7 mouse cellular contexts compared by ENCODE assay signal in the genomic region with DNA sequence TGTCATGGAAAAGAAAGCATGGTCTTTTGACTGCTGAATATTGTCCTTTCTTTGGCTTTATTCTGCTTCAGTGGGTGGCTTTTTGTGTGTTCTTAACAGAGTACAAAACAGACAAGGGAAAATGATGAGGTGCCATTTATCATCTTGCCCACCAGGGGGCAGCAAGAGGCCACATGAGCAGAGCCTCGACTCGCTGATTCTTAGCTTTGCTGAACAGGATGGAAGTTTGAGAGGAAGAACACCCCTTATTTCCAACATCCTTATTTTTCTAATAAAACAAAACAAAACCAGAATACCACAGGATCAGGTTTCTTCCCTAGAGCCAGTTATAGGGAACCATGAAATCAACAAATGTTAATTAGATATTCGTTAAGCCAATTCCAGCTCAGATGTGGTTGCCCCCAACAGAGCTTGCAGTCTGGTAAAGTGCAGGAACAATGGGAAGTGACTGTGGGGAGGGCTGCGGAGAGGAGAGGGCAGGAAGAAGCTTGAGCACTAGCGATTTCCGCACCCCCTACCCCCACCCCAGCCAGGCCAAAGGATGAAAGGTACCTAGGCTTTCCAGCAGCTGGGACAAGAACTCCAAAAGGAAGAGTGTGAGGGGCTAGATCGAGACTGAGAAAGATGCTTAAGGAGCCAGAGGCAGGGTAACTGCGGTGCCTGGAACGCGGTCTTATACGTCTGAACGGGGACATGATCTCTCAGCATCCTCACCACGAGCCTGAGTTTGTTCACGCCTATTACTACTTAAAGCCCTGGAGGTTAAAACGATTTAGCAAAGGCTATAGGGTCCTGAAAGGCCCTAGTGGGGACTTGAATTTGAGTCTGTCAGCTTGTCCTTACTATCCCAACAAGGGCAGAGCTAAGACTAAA. TPM values are rescaled to one million over a fixed set of nuclear protein-coding genes. Genes with fewer than 3 reads are reported as not detected.
DNase-seq lines count a peak whose midpoint lies in the region; ATAC-seq and TF ChIP-seq lines count a peak whose summit lies in the region.

No protein-coding gene starts in this region.

- 3% methylated on average over 15 of the region's 15 CpGs for WGBS in hindbrain, postnatal 0 days
- 7% methylated on average over 15 of the region's 15 CpGs for WGBS in small intestine, adult 2 months

- H3K4me2 ChIP-seq in hindbrain, postnatal 0 days (ENCODE audit: low read depth, low read length): peak overlapping the region; percentile 24; the same call in 1 of the 2 replicates

- DNase-seq in R1 (ENCODE audit: low read depth, low spot score): peak; percentile 74
- DNase-seq in cerebellum, adult 18-20 months: peak; percentile 62 to 79
- peak; percentile 77 for DNase-seq in forelimb bud, embryonic 11.5 days (ENCODE audit: low read depth, low spot score)
- peak; percentile 85 for DNase-seq in hindbrain, postnatal 0 days (ENCODE audit: low spot score)
- DNase-seq in left cerebral cortex, adult 11 months (ENCODE audit: low spot score): peak; percentile 48
- peak; percentile 80 for DNase-seq in mesoderm, embryonic 11.5 days (ENCODE audit: low read depth, low spot score)

- no peaks in the 10 kb centered on the region for H3K27me3 ChIP-seq in hindbrain, postnatal 0 days (ENCODE audit: insufficient read depth, low read length)
- H3K27me3 ChIP-seq in small intestine, adult 2 months (ENCODE audit: control insufficient read depth, insufficient read depth, low read length): no peaks in the 10 kb centered on the region

- no peaks in the 10 kb centered on the region for H3K9me3 ChIP-seq in hindbrain, postnatal 0 days (ENCODE audit: low read length)

- 0 out of 2 replicates have a peak, but pooled peaks cover 4% of the 10 kb centered on the region for H3K4me1 ChIP-seq in hindbrain, postnatal 0 days (ENCODE audit: insufficient read depth, low read length)
- no peaks in the 10 kb centered on the region for H3K4me1 ChIP-seq in small intestine, adult 2 months (ENCODE audit: control insufficient read depth, insufficient read depth, insufficient read length, low read length)

- H3K36me3 ChIP-seq in hindbrain, postnatal 0 days (ENCODE audit: insufficient read depth, low read length): no peaks in the 10 kb centered on the region
- no peaks in the 10 kb centered on the region for H3K36me3 ChIP-seq in small intestine, adult 2 months (ENCODE audit: control insufficient read depth, insufficient read depth, low read length)

- H3K4me3 ChIP-seq in hindbrain, postnatal 0 days (ENCODE audit: low read length): no peak overlapping the region
- H3K4me3 ChIP-seq in small intestine, adult 2 months (ENCODE audit: low read depth, low read length): no peak overlapping the region

- H3K27ac ChIP-seq in hindbrain, postnatal 0 days: no peak overlapping the region
- no peak overlapping the region for H3K27ac ChIP-seq in small intestine, adult 2 months (ENCODE audit: insufficient read depth, low read depth, low read length)

- ATAC-seq in hindbrain, postnatal 0 days: peak; percentile 73

- TF ChIP-seq CTCF in hindbrain, postnatal 0 days (IDR thresholded peaks at IDR 0.05; ENCODE audit: low read depth): peak; percentile 94
- peak; percentile 86; the same call in 1 of the 2 replicates for TF ChIP-seq CTCF in small intestine, adult 2 months (IDR thresholded peaks at IDR 0.05; ENCODE audit: extremely low read depth, insufficient read length, insufficient replicate concordance, low read depth, low read length)

- TF ChIP-seq POLR2A in small intestine, adult 2 months (IDR thresholded peaks at IDR 0.05; ENCODE audit: low read depth, low read length): no peak

- no peak overlapping the region for H3K9ac ChIP-seq in hindbrain, postnatal 0 days (replicated peaks; ENCODE audit: low read length)

RNA-seq across cellular contexts. Expression of gene Syt13, which starts 31.6 kb away (rescaled TPM):
- total RNA-seq in hindbrain, postnatal 0 days (2014; rRNA removed): 145 and 146 TPM in 2 replicates
- polyA plus RNA-seq in hindbrain, postnatal 0 days (2015; fragmentation: Nextera tagmentation; extraction: Ambion mirVana): 61.5 and 70.8 TPM in 2 replicates
- polyA plus RNA-seq in small intestine, adult 2 months (2012; rRNA removed): 2.1 and 3.7 TPM in 2 replicates

Comparison
In these comparisons a context has a peak if more than half of its experiments do, and no peak if none do; other contexts are left out.
1. RNA of gene Syt13, which starts 31.6 kb away (polyA plus RNA-seq): 61.5 to 70.8 TPM in hindbrain, postnatal 0 days; 2.1 to 3.7 TPM in small intestine, adult 2 months; every median in the first group is over 10 times any median in the second.
2. Peak in every context shown above with its lines, with median percentiles within 50 percentile points of each other: DNase-seq.